Mouse (Mus musculus): Measurements from ENCODE around the gene D330045A20Rik.
"Not testable (repeated sequence)": the region's sequence is repeated elsewhere in the genome, so short reads cannot be mapped to it uniquely, and the experiment has no call there.

D330045A20Rik gene

GRCm38 (mm10) chrX:139578649-139579278 lies 98.6 kb downstream of the D330045A20Rik start:
- DNase-seq, result no peak

DNA sequence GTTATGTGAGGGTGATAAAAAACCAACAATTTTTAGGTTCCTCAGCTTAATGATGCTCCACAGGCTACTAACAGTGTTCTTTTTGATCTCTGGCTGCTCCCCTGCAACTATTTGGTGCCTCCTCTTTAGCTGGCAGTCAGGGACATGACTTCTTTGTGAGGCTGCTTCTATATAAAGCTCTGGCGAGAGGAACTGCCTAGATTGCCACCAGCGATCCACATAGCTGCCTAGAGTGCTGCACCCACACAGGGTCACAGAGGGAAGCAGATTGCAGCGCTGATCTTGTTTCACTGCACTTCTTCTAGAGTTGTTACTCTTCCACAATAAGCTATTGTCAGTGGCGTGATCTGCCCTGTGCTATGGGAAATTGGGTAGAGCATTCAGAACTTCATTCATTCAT lies 103.4 kb downstream of the D330045A20Rik start:
- DNase-seq, result no peak

DNA sequence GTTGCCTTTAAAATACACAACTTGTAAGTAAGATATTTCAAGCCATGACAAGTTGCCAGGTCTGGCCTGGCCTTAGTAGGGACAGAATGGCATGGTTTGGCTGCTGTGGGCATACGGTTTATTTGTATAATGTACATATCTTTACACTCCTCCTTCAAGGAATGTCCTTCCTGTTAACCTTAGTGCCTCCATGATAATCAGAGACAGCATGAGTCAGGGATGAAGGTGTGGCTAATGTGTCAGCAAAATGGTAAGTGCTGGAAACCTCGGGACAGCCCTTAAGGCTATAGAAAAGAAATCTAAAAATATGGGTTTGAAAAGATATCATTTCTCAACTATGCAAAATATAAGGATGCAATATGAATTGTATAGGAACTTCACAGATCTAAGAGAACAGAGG lies 106.5 kb downstream of the D330045A20Rik start:
- DNase-seq, result not testable (repeated sequence)

DNA sequence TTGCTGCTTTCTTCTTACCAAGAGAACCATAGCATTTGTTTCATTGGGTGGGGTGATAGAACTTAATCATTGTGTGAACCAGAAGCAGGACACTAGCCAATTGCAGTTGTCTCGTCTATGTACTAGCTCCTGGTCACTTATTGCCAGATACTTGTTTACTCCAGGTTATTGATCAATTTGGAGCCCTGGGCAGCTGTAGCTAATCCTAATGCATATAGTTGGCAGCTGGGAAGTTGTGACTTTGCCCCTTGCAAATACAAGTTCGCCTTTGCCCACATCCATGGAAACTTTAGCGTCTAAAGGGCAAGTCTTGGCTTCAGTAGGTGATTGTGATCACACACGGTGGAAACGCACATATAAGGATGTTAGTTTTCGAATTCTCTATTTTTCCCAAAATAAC lies 116.2 kb downstream of the D330045A20Rik start:
- no peak for DNase-seq

Measured in cerebellum, postnatal 10 days (tissue).